Mouse (Mus musculus) lung, embryonic 15.5 days (tissue): ENCODE data around the gene Yju2. TPM values are rescaled to one million over a fixed set of nuclear protein-coding genes. Genes with fewer than 3 reads are reported as not detected.
A peak's percentile ranks its signal among the peaks of the same experiment; 100 is the strongest.
"Not testable (repeated sequence)": the region's sequence is repeated elsewhere in the genome, so short reads cannot be mapped to it uniquely, and the experiment has no call there.

Experiments used
- ATAC-seq: fragments of 200-750 bp; cut with Nextera tagmentation; 2 replicates; pipeline ENCODE4 v1.8.0; 2017; ENCODE audit warnings: moderate number of reproducible peaks, borderline replicate concordance; ENCODE audit not compliant: low FRiP score, low TSS enrichment; ENCODE audit errors: extremely low read depth
- H3K27ac ChIP-seq: fragments of 300-500 bp; sonication (generic); 2 replicates; pipeline ENCODE4 v1.5.1; 2015; ENCODE audit warnings: moderate library complexity, mild to moderate bottlenecking, inconsistent platforms
- H3K27me3 ChIP-seq: fragments of 300-500 bp; sonication (generic); 2 replicates; pipeline ENCODE4 v1.6.1; 2015; ENCODE audit warnings: inconsistent platforms
- H3K36me3 ChIP-seq: fragments of 300-500 bp; sonication (generic); 2 replicates; pipeline ENCODE4 v1.6.1; 2015; ENCODE audit warnings: inconsistent platforms
- H3K4me1 ChIP-seq: fragments of 300-500 bp; sonication (generic); 2 replicates; pipeline ENCODE4 v1.6.1; 2015; ENCODE audit warnings: inconsistent platforms
- H3K4me2 ChIP-seq: fragments of 300-500 bp; sonication (generic); 2 replicates; pipeline ENCODE4 v1.6.1; 2015; ENCODE audit warnings: inconsistent platforms, mild to moderate bottlenecking, moderate library complexity
- H3K4me3 ChIP-seq: fragments of 300-500 bp; sonication (generic); 2 replicates; pipeline ENCODE4 v1.5.1; 2015; ENCODE audit warnings: mild to moderate bottlenecking, inconsistent platforms
- H3K9ac ChIP-seq: fragments of 300-500 bp; sonication (generic); 2 replicates; pipeline ENCODE4 v1.6.1; 2015; ENCODE audit warnings: inconsistent platforms
- H3K9me3 ChIP-seq: fragments of 300-500 bp; sonication (generic); 2 replicates; pipeline ENCODE4 v1.6.1; 2016; ENCODE audit warnings: inconsistent platforms
- WGBS: fragments of 180-500 bp; shearing (Covaris S2); methylation state at CpG from one replicate; pipeline ENCODE4 v1.1.7; 2015; 5-methylcytosine and 5-hydroxymethylcytosine counted together
- polyA plus RNA-seq: library from polyadenylated mRNA; unstranded; fragments of >200 nt; fragmentation: Nextera tagmentation; extraction: Ambion mirVana; gene quantifications from 2 replicates; pipeline ENCODE4 v1.2.1, GENCODE M21; 2015

Gene Yju2
- 26.4 and 28.3 TPM in 2 replicates for polyA plus RNA-seq

DNA sequence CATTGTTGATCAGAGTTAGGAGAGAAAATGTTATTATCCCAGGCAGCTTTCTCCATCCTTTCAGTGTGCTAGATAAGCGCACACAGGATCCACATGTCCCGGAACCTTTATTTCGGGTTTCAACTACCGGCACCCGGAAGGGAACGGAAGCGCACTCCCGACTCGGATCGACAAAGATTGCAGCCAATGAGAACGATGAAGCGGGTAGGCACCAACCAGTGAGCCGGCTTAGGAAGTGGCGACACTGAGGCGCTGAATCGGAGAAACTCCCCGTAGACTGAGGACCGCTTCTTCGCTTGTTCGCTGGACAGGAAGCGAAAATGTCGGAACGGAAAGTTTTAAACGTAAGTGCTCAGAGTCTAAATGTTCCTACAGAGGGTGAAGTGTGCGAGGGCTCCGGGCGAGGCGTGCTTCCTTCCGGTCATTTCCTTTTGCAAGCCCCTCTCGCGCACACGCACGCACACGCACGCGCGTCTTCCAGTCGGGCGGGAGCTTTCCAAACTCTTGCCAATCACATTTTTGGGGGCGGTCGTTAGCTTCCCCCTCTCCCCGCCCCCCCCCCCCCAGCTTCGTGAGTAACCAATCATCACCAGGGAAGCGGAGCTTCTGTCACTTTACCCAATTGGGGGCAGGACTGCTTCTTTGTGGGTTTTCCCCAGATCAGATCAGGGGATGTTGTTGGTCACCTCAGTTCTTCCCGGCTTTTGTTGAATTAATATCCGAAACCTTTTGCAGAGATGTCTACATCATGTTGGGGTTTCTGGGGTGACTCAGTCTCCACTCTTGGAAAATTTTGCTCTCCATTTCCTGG is at the start of gene Yju2:
Gene Yju2 (plus strand): TSS at position 182 of the 811 bp plus-strand sequence.
- peaks cover 7% of the 10 kb centered on the region; the same call in 1 of the 2 replicates for H3K27me3 ChIP-seq
- H3K4me1 ChIP-seq: peaks cover 31% of the 10 kb centered on the region
- H3K9ac ChIP-seq: peak within 1 kb of the TSS; percentile 57
- peak within 1 kb of the TSS; percentile 99 for H3K27ac ChIP-seq
- peak within 1 kb of the TSS; percentile 75 for H3K4me2 ChIP-seq
- ATAC-seq: peak; percentile 91
- no peaks in the 10 kb centered on the region for H3K9me3 ChIP-seq
- under 1% methylated on average over 43 of the region's 46 CpGs for WGBS
- peak within 1 kb of the TSS; percentile 61 for H3K4me3 ChIP-seq
- H3K36me3 ChIP-seq: peaks cover 11% of the 10 kb centered on the region

DNA sequence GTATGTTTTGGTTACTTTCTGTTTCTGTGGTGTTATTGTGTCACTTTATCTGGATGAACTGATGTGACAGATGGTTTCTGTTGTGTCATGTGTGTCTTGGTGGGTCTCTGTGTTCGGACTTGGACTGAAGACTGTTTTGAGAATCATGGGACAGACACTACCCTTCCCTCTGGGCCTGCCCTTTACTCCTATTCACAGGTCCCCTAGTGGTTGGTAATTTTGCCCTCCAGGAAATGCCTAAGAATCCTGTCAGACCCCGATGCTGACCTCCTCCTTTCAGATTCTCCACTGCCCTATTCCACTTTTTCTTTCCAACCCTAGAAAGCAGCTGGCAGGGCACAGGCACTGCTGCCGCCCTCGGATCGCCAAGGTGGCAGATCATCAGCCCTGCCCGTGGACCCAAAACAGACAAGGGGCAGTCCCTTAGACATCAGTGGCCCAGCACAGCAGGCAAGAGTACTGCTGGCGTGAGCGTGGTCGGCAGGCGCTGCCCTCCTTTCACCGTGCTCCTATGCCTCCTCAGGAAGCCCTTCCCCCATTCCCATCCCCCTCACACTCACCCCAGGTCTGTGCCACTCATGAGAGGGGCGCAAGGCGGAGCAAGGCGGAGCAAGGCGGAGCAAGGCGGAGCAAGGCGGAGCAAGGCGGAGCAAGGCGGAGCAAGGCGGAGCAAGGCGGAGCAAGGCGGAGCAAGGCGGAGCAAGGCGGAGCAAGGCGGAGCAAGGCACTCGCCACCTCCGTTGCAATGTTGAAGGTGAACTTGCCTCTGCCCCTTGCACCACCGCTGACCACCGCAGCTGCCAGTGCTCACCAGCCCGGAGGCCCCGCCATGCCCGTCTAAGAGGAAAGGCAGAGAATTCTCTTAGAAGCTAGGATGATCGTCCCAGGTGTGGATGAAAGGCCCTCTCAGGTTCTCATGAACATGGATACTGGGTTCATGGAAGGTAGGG is 27.1 kb upstream of the Yju2 start:
- Histone ChIP-seq H3K9me3 (no peaks in the 10 kb centered on the region), H3K36me3 (no peaks in the 10 kb centered on the region), H3K27me3 (no peaks in the 10 kb centered on the region), H3K4me1 (no peaks in the 10 kb centered on the region), H3K9ac (peak overlapping the region; percentile 56), H3K4me3 (peak overlapping the region; percentile 57), H3K4me2 (peak overlapping the region; percentile 69), H3K27ac (peak overlapping the region; percentile 62; the same call in 1 of the 2 replicates)
- ATAC-seq: peak; percentile 96
- WGBS: under 1% methylated on average over 33 of the region's 33 CpGs

DNA sequence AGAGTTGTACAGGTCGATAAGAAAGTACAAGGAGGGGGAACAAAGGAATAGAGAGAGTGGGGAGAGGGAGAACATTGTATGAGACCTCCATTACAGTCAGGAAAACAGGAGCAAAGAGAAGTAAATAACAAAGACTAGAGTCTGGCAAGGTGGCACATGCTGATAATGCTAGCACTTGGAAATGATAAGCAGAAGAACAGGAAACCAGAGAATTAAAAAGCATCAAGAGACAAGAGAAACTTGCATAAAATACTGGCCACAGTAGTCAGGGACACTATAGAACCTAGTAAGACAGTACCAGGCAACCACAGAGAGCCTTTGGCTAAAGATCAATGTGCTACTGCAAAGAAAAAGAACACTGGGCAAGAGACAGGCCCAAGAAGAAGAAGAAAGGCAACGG is 26.3 kb upstream of the Yju2 start:
- WGBS: 71% methylated on average over 2 of the region's 2 CpGs
- Histone ChIP-seq H3K36me3 (no peaks in the 10 kb centered on the region), H3K4me3 (peak overlapping the region; percentile 57), H3K4me2 (peak overlapping the region; percentile 69), H3K9me3 (no peaks in the 10 kb centered on the region), H3K9ac (no peak overlapping the region), H3K27me3 (no peaks in the 10 kb centered on the region), H3K4me1 (no peaks in the 10 kb centered on the region), H3K27ac (no peak overlapping the region)
- no peak for ATAC-seq

DNA sequence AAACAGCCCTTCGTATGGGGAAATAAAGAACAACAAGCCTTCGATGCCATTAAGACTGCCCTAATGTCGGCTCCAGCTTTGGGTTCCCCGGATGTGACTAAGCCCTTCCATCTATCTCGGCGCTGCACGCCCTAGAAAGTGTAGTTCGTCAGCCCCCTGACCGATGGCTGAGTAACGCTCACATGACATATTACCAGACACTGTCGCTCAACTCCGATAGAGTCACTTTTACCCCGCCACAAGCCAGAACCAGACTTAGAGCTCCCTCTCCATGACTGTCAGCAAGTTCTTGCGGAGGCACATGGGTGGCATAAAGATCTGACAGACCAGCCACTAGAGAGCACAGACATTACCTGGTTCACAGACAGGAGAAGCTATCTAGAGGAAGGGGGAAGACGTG is 25.7 kb upstream of the Yju2 start:
- no peaks in the 10 kb centered on the region for H3K27me3 ChIP-seq
- H3K36me3 ChIP-seq: 0 out of 2 replicates have a peak, but pooled peaks cover 3% of the 10 kb centered on the region
- WGBS: 92% methylated on average over 15 of the region's 15 CpGs
- no peaks in the 10 kb centered on the region for H3K4me1 ChIP-seq
- H3K9me3 ChIP-seq: 0 out of 2 replicates have a peak, but pooled peaks cover 2% of the 10 kb centered on the region
- no peak overlapping the region for H3K4me3 ChIP-seq
- H3K9ac ChIP-seq: no peak overlapping the region
- H3K27ac ChIP-seq: no peak overlapping the region
- ATAC-seq: no peak
- H3K4me2 ChIP-seq: no peak overlapping the region

DNA sequence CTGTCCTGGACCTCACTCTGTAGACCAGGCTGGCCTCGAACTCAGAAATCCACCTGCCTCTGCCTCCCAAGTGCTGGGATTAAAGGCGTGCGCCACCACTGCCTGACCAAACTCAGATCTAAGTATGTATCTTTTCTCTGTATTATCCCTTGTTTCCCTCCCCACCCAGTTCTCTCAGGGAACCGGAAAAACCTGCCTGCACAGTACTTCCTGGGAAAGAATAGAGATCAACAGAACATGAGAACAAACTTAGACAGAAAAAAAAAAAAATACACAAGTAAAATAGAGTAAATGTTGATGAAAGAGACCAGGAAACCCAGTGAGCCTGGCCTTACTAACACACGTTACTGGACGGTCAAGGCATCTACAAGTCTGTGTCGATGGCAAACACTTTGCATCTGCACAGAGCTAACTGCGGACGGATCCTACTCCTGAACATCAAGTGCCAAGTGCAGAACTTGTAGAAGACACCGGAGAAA is 14.5 kb upstream of the Yju2 start:
- not testable (repeated sequence) for H3K36me3 ChIP-seq, H3K9me3 ChIP-seq, ATAC-seq, H3K4me1 ChIP-seq, H3K27me3 ChIP-seq
- WGBS: 19% methylated on average over 10 of the region's 10 CpGs
- Histone ChIP-seq H3K4me3 (peak overlapping the region; percentile 57), H3K4me2 (peak overlapping the region; percentile 93), H3K9ac (peak overlapping the region; percentile 55), H3K27ac (peak overlapping the region; percentile 92)

DNA sequence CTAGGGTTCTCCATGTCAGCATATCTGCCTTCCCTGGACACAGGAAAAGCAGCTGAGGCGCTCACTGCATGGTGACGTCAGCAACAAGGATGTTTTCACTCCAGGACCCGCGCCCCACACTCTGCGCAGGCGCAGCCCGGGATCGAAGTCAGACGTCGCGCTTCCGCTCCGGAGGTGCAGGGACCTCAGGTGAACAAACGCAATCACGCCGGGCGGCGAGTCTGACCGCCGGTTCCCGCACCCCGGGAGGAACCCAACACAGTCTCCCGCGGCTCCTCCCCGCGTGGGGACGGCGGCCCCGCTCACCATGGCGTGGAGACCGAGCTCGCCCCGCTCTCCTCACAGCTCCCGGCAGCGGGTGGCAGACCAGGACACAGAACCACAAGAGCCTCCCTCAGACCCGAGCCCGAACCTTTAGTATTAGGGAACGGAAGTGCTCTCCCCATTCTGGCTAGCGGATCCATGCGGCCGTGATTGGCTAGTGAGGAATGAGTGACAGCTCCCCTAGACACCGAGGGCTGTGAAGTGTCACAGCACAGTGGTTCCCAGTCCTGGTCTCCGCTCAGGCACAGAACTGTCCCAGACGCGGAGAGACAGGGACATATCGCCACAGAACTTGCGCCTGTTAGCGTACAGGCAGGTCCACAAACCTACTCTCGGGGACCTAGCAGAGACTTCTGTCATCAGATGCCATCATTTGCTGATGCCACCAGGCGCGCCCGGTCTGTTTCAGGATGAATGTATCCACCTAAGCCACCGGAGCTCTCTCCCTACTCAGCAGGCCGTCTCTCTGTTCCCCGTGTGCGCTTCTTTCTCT is 13.8 kb upstream of the Yju2 start:
- H3K27ac ChIP-seq: peak overlapping the region; percentile 92
- H3K9me3 ChIP-seq: not testable (repeated sequence)
- WGBS: under 1% methylated on average over 56 of the region's 56 CpGs

DNA sequence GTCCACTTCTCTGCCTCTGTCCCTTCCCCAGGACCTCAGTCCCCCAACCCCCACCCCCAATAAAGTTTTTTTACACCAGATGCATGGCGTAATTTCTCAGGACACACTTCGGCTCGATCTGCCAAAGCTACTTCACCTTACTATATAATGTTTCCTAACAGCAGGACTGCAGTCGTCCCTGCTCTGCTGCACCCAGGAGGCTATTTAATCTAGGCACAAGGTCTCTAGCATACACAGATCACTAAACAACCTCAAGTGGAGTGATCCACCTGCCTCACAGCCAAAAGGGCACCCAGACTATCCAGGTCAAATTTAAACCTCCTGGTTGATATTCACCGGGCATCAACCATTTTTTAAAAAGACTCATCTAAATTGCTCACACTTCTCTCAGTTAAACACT is 13.2 kb upstream of the Yju2 start:
- H3K9me3 ChIP-seq: no peaks in the 10 kb centered on the region
- H3K4me2 ChIP-seq: peak overlapping the region; percentile 93
- ATAC-seq: no peak
- peak overlapping the region; percentile 57 for H3K4me3 ChIP-seq
- H3K27me3 ChIP-seq: no peaks in the 10 kb centered on the region
- H3K9ac ChIP-seq: peak overlapping the region; percentile 55
- H3K4me1 ChIP-seq: peaks cover 9% of the 10 kb centered on the region; the same call in 1 of the 2 replicates
- no peaks in the 10 kb centered on the region for H3K36me3 ChIP-seq
- 23% methylated on average over 5 of the region's 5 CpGs for WGBS
- H3K27ac ChIP-seq: peak overlapping the region; percentile 92

More for the DNA sequence above, 13.8 kb upstream of the Yju2 start:
- H3K27me3 ChIP-seq, H3K36me3 ChIP-seq, H3K4me1 ChIP-seq: not testable (repeated sequence)
- Histone ChIP-seq H3K9ac (peak overlapping the region; percentile 55), H3K4me2 (peak overlapping the region; percentile 93), H3K4me3 (peak overlapping the region; percentile 57)
- peak; percentile 96 for ATAC-seq

DNA sequence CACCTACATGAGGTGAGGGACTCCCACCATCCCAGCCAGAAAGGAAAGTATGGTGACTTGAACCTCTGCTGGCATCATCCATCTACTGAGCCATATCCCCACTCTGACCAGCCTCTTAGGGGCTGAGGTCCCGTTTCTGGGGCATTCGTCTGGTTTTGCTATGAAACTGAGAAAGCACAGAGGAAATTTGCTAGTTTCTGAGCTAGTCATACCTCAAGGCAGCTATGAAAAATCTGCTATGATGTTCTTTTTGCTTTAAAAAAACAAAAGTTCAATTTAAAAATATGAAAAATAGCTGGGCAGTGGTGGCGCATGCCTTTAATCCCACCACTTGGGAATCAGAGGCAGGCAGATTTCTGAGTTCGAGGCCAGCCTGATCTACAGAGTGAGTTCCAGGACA is 10.3 kb upstream of the Yju2 start:
- Histone ChIP-seq H3K36me3 (no peaks in the 10 kb centered on the region), H3K4me3 (no peak overlapping the region), H3K4me2 (no peak overlapping the region), H3K9me3 (no peaks in the 10 kb centered on the region), H3K27me3 (peaks cover 6% of the 10 kb centered on the region), H3K9ac (no peak overlapping the region), H3K27ac (no peak overlapping the region), H3K4me1 (peaks cover 9% of the 10 kb centered on the region; the same call in 1 of the 2 replicates)
- no peak for ATAC-seq
- 83% methylated on average over 4 of the region's 4 CpGs for WGBS

DNA sequence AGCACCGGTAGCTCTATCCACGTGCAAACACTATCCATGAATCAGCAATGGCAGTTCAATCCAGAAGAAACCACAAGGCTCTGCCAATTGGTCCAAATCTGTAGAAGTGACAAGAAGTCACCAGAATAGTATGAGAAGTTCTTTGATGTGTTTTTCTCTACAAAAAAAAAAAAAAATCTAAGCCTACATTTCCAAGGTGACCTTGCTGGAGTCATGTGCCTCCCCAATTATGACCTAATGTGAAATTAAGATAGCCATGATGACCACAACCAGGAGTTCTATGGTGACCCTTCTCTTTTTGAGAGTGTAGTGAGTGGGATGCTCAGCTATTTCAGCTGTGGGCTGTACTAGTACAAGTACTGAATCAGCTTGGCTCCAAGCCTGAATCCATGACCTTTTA is 9.5 kb upstream of the Yju2 start, which contains the start of gene Zfp119b:
Gene Zfp119b (minus strand): TSS at position 101 of the 400 bp plus-strand sequence.
- H3K4me2 ChIP-seq: no peak within 1 kb of the TSS
- WGBS: 79% methylated on average over 2 of the region's 2 CpGs
- H3K27ac ChIP-seq: no peak within 1 kb of the TSS
- no peak within 1 kb of the TSS for H3K9ac ChIP-seq
- H3K9me3 ChIP-seq: no peaks in the 10 kb centered on the region
- H3K4me3 ChIP-seq: no peak within 1 kb of the TSS
- peaks cover 6% of the 10 kb centered on the region for H3K27me3 ChIP-seq
- H3K4me1 ChIP-seq: peaks cover 5% of the 10 kb centered on the region; the same call in 1 of the 2 replicates
- no peaks in the 10 kb centered on the region for H3K36me3 ChIP-seq
- no peak for ATAC-seq

DNA sequence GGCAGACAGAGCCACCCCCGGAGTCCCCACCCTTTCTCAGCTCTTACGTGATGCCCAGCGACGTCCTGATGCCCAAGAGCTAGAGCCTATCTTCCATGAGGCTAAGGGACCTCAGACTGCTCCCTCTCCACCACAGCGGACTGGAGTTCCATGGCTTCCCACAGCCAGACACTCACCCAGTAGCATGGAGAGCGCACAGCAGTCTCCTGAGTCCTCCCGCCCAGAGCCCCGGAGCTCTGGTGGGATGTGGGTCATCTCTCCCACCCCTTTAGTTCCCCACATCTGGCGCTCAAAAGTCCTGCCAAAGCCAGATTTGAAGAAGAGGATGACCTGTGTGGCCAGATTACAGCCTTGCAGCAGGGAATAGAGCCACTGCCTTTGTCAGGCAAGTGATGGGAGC is 8.3 kb upstream of the Yju2 start:
- Histone ChIP-seq H3K4me1 (peaks cover 2% of the 10 kb centered on the region; the same call in 1 of the 2 replicates), H3K4me3 (no peak overlapping the region), H3K36me3 (no peaks in the 10 kb centered on the region), H3K9ac (no peak overlapping the region), H3K27ac (no peak overlapping the region), H3K9me3 (no peaks in the 10 kb centered on the region), H3K4me2 (no peak overlapping the region), H3K27me3 (peaks cover 12% of the 10 kb centered on the region)
- WGBS: 64% methylated on average over 9 of the region's 9 CpGs
- no peak for ATAC-seq

DNA sequence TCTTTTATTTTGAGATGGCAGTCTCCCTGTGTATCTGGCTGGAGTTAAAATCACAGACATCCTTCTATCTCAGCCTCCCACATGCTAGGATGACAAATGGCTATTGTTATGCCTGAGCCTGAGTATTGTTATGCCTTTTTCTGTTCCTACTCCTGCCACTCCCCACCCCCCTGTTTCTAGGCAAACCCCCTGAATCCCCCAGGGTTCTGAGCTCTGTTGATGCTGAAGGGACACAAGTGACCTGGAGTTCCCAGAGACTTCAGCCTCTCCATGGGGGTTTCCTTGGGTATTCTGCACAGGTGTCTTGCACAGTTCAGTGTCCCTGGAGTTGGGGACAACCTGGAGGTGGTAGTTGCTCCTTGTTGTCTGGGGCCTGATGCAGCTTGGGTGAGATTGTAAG is 6.9 kb upstream of the Yju2 start:
- ATAC-seq: no peak
- Histone ChIP-seq H3K27me3 (peaks cover 12% of the 10 kb centered on the region), H3K4me3 (no peak overlapping the region), H3K4me1 (peaks cover 12% of the 10 kb centered on the region), H3K27ac (no peak overlapping the region), H3K9me3 (no peaks in the 10 kb centered on the region), H3K4me2 (no peak overlapping the region), H3K9ac (no peak overlapping the region), H3K36me3 (no peaks in the 10 kb centered on the region)
